Mouse (Mus musculus): ENCODE data around the gene Kxd1. TPM values are rescaled to one million over a fixed set of nuclear protein-coding genes. Genes with fewer than 3 reads are reported as not detected.

Gene Kxd1
- polyA plus RNA-seq, 1 experiment from 2014 or later = 50.8 TPM

GRCm38 (mm10) chr8:70495771-70496062, 32.0 kb downstream of the Kxd1 start:
- peaks cover 100% of the 10 kb centered on the region for H3K27me3 ChIP-seq
- H3K36me3 ChIP-seq (replicated peaks) = no peaks in the 10 kb centered on the region
- H3K4me3 ChIP-seq (replicated peaks) = no peak overlapping the region
- H3K9me3 ChIP-seq = no peaks in the 10 kb centered on the region
- H3K27ac ChIP-seq = no peak overlapping the region
- no peak for ATAC-seq (ENCODE audit: low FRiP score)
- H3K9ac ChIP-seq = no peak overlapping the region
- WGBS = 6% methylated on average over 12 of the region's 12 CpGs
- peak overlapping the region; percentile 21; the same call in 1 of the 2 replicates for H3K4me2 ChIP-seq
- H3K4me1 ChIP-seq = peaks cover 38% of the 10 kb centered on the region

- peaks cover 100% of the 10 kb centered on the region for H3K27me3 ChIP-seq
- no peaks in the 10 kb centered on the region for H3K9me3 ChIP-seq
- H3K4me3 ChIP-seq (replicated peaks) = peak overlapping the region; percentile 39; the same call in 1 of the 2 replicates
- H3K36me3 ChIP-seq (replicated peaks) = no peaks in the 10 kb centered on the region
- WGBS = under 1% methylated on average over 20 of the region's 21 CpGs
- peak overlapping the region; percentile 21; the same call in 1 of the 2 replicates for H3K4me2 ChIP-seq
- peaks cover 37% of the 10 kb centered on the region for H3K4me1 ChIP-seq
- H3K27ac ChIP-seq = no peak overlapping the region
- no peak overlapping the region for H3K9ac ChIP-seq
- no peak for ATAC-seq (ENCODE audit: low FRiP score)
Measured at GRCm38 (mm10) chr8:70495001-70495770, 32.6 kb downstream of the Kxd1 start.

- no peak overlapping the region for H3K9ac ChIP-seq
- peaks cover 40% of the 10 kb centered on the region for H3K4me1 ChIP-seq
- WGBS = 1% methylated on average over 28 of the region's 28 CpGs
- H3K9me3 ChIP-seq = no peaks in the 10 kb centered on the region
- no peaks in the 10 kb centered on the region for H3K36me3 ChIP-seq (replicated peaks)
- H3K27ac ChIP-seq = no peak overlapping the region
- peak overlapping the region; percentile 3; the same call in 1 of the 2 replicates for H3K4me2 ChIP-seq
- H3K27me3 ChIP-seq = peaks cover 100% of the 10 kb centered on the region
- H3K4me3 ChIP-seq (replicated peaks) = peak overlapping the region; percentile 39; the same call in 1 of the 2 replicates
- ATAC-seq (ENCODE audit: low FRiP score) = no peak
Measured at GRCm38 (mm10) chr8:70494416-70494945, 33.3 kb downstream of the Kxd1 start.

- ATAC-seq (ENCODE audit: low FRiP score) = no peak
- H3K36me3 ChIP-seq (replicated peaks) = no peaks in the 10 kb centered on the region
- H3K9me3 ChIP-seq = no peaks in the 10 kb centered on the region
- peak overlapping the region; percentile 39 for H3K4me3 ChIP-seq (replicated peaks)
- WGBS = 2% methylated on average over 47 of the region's 47 CpGs
- H3K27me3 ChIP-seq = peaks cover 100% of the 10 kb centered on the region
- peaks cover 46% of the 10 kb centered on the region for H3K4me1 ChIP-seq
- no peak overlapping the region for H3K9ac ChIP-seq
- H3K27ac ChIP-seq = no peak overlapping the region
- peak overlapping the region; percentile 56 for H3K4me2 ChIP-seq
Measured at GRCm38 (mm10) chr8:70493692-70494415, 33.9 kb downstream of the Kxd1 start.

GRCm38 (mm10) chr8:70492664-70493640, 34.8 kb downstream of the Kxd1 start, which contains the start of gene Crlf1:
Gene Crlf1, plus strand, starts transcription at chr8:70493158.
- no peaks in the 10 kb centered on the region for H3K9me3 ChIP-seq
- 0 out of 2 replicates have a peak, but pooled peaks have one; percentile 12 for ATAC-seq (ENCODE audit: low FRiP score)
- peak within 1 kb of the TSS; percentile 0; the same call in 1 of the 2 replicates for H3K9ac ChIP-seq
- no peaks in the 10 kb centered on the region for H3K36me3 ChIP-seq (replicated peaks)
- H3K27me3 ChIP-seq = peaks cover 100% of the 10 kb centered on the region
- H3K4me3 ChIP-seq (replicated peaks) = peak within 1 kb of the TSS; percentile 39
- no peak within 1 kb of the TSS for H3K27ac ChIP-seq
- peaks cover 55% of the 10 kb centered on the region for H3K4me1 ChIP-seq
- under 1% methylated on average over 61 of the region's 93 CpGs for WGBS
- peak within 1 kb of the TSS; percentile 56 for H3K4me2 ChIP-seq

- H3K9ac ChIP-seq = no peak overlapping the region
- H3K36me3 ChIP-seq (replicated peaks) = no peaks in the 10 kb centered on the region
- no peak overlapping the region for H3K4me3 ChIP-seq (replicated peaks)
- ATAC-seq (ENCODE audit: low FRiP score) = no peak
- H3K4me2 ChIP-seq = no peak overlapping the region; the same call in 1 of the 2 replicates
- H3K9me3 ChIP-seq = no peaks in the 10 kb centered on the region
- peaks cover 100% of the 10 kb centered on the region for H3K27me3 ChIP-seq
- no peak overlapping the region for H3K27ac ChIP-seq
- WGBS = under 1% methylated on average over 20 of the region's 20 CpGs
- H3K4me1 ChIP-seq = peaks cover 63% of the 10 kb centered on the region
Measured at GRCm38 (mm10) chr8:70490880-70491495, 36.8 kb downstream of the Kxd1 start.

- Histone ChIP-seq H3K27me3 (peaks cover 100% of the 10 kb centered on the region), H3K27ac (no peak overlapping the region), H3K4me3 (replicated peaks) (no peak overlapping the region), H3K4me2 (no peak overlapping the region), H3K4me1 (peaks cover 57% of the 10 kb centered on the region), H3K36me3 (replicated peaks) (no peaks in the 10 kb centered on the region), H3K9ac (no peak overlapping the region), H3K9me3 (no peaks in the 10 kb centered on the region)
- WGBS = 2% methylated on average over 10 of the region's 10 CpGs
- no peak for ATAC-seq (ENCODE audit: low FRiP score)
Measured at GRCm38 (mm10) chr8:70490061-70490879, 37.5 kb downstream of the Kxd1 start.

- Histone ChIP-seq H3K9ac (no peak overlapping the region), H3K36me3 (replicated peaks) (no peaks in the 10 kb centered on the region), H3K4me2 (peak overlapping the region; percentile 26), H3K9me3 (no peaks in the 10 kb centered on the region), H3K27ac (no peak overlapping the region), H3K27me3 (peaks cover 100% of the 10 kb centered on the region), H3K4me1 (peaks cover 51% of the 10 kb centered on the region), H3K4me3 (replicated peaks) (peak overlapping the region; percentile 23)
- ATAC-seq (ENCODE audit: low FRiP score) = no peak
- 0% methylated on average over 19 of the region's 41 CpGs for WGBS
Measured at GRCm38 (mm10) chr8:70489576-70489975, 38.2 kb downstream of the Kxd1 start.

- no peaks in the 10 kb centered on the region for H3K9me3 ChIP-seq
- no peak for ATAC-seq (ENCODE audit: low FRiP score)
- H3K4me2 ChIP-seq = peak overlapping the region; percentile 26
- 2% methylated on average over 14 of the region's 14 CpGs for WGBS
- H3K9ac ChIP-seq = 0 out of 2 replicates have a peak overlapping the region, but pooled peaks have one; percentile 38
- H3K27ac ChIP-seq = no peak overlapping the region
- H3K27me3 ChIP-seq = peaks cover 100% of the 10 kb centered on the region
- peaks cover 45% of the 10 kb centered on the region for H3K4me1 ChIP-seq
- no peaks in the 10 kb centered on the region for H3K36me3 ChIP-seq (replicated peaks)
- peak overlapping the region; percentile 23 for H3K4me3 ChIP-seq (replicated peaks)
Measured at GRCm38 (mm10) chr8:70488931-70489470, 38.8 kb downstream of the Kxd1 start.

- ATAC-seq (ENCODE audit: low FRiP score) = no peak
- Histone ChIP-seq H3K4me2 (peak overlapping the region; percentile 49), H3K36me3 (replicated peaks) (no peaks in the 10 kb centered on the region), H3K4me1 (peaks cover 37% of the 10 kb centered on the region), H3K27ac (no peak overlapping the region), H3K9ac (peak overlapping the region; percentile 38; the same call in 1 of the 2 replicates), H3K9me3 (no peaks in the 10 kb centered on the region), H3K4me3 (replicated peaks) (peak overlapping the region; percentile 28), H3K27me3 (peaks cover 100% of the 10 kb centered on the region)
- 2% methylated on average over 55 of the region's 55 CpGs for WGBS
Measured at GRCm38 (mm10) chr8:70487993-70488796, 39.6 kb downstream of the Kxd1 start.

All from forebrain, embryonic 12.5 days (tissue).